Mouse (Mus musculus): ENCODE data around the gene Sema4g. TPM values are rescaled to one million over a fixed set of nuclear protein-coding genes. Genes with fewer than 3 reads are reported as not detected.

Gene Sema4g
- polyA plus RNA-seq, 1 experiment from 2014 or later: 5.9 TPM

GRCm38 (mm10) chr19:44983366-44983765, 5.5 kb upstream of the Sema4g start:
- Histone ChIP-seq H3K36me3 (ENCODE audit: control insufficient read depth, insufficient read depth, low read length) (peaks cover 9% of the 10 kb centered on the region; the same call in 1 of the 2 replicates), H3K9ac (ENCODE audit: low read length) (no peak overlapping the region), H3K4me3 (ENCODE audit: low read depth, low read length) (no peak overlapping the region), H3K9me3 (ENCODE audit: control insufficient read depth, low read length) (no peaks in the 10 kb centered on the region), H3K27me3 (ENCODE audit: control insufficient read depth, insufficient read depth, low read length) (no peaks in the 10 kb centered on the region), H3K27ac (replicated peaks; ENCODE audit: low read depth, low read length) (no peak overlapping the region), H3K4me1 (ENCODE audit: control insufficient read depth, insufficient read depth, low read length) (no peaks in the 10 kb centered on the region), H3K4me2 (ENCODE audit: low read depth, severe bottlenecking) (no peak overlapping the region)
- no peak for DNase-seq (ENCODE audit: low spot score)
- WGBS: 93% methylated on average over 6 of the region's 6 CpGs
- no peak for ATAC-seq (ENCODE audit: insufficient number of reproducible peaks, low FRiP score, low TSS enrichment, low read depth)

- ATAC-seq (ENCODE audit: insufficient number of reproducible peaks, low FRiP score, low TSS enrichment, low read depth) (no peak), DNase-seq (ENCODE audit: low spot score) (no peak)
- 98% methylated on average over 4 of the region's 4 CpGs for WGBS
- H3K4me2 ChIP-seq (ENCODE audit: low read depth, severe bottlenecking): no peak overlapping the region
- H3K27me3 ChIP-seq (ENCODE audit: control insufficient read depth, insufficient read depth, low read length): no peaks in the 10 kb centered on the region
- H3K27ac ChIP-seq (replicated peaks; ENCODE audit: low read depth, low read length): no peak overlapping the region
- H3K36me3 ChIP-seq (ENCODE audit: control insufficient read depth, insufficient read depth, low read length): peaks cover 9% of the 10 kb centered on the region; the same call in 1 of the 2 replicates
- no peak overlapping the region for H3K4me3 ChIP-seq (ENCODE audit: low read depth, low read length)
- no peak overlapping the region for H3K9ac ChIP-seq (ENCODE audit: low read length)
- no peaks in the 10 kb centered on the region for H3K9me3 ChIP-seq (ENCODE audit: control insufficient read depth, low read length)
- H3K4me1 ChIP-seq (ENCODE audit: control insufficient read depth, insufficient read depth, low read length): peaks cover 2% of the 10 kb centered on the region
Observed at GRCm38 (mm10) chr19:44984420-44984819, 4.5 kb upstream of the Sema4g start.

GRCm38 (mm10) chr19:44985159-44985988, 3.5 kb upstream of the Sema4g start:
- 66% methylated on average over 5 of the region's 5 CpGs for WGBS
- no peak for DNase-seq (ENCODE audit: low spot score)
- Histone ChIP-seq H3K4me2 (ENCODE audit: low read depth, severe bottlenecking) (no peak overlapping the region), H3K27ac (replicated peaks; ENCODE audit: low read depth, low read length) (no peak overlapping the region), H3K4me1 (ENCODE audit: control insufficient read depth, insufficient read depth, low read length) (peaks cover 12% of the 10 kb centered on the region), H3K36me3 (ENCODE audit: control insufficient read depth, insufficient read depth, low read length) (peaks cover 7% of the 10 kb centered on the region; the same call in 1 of the 2 replicates), H3K27me3 (ENCODE audit: control insufficient read depth, insufficient read depth, low read length) (no peaks in the 10 kb centered on the region), H3K9ac (ENCODE audit: low read length) (no peak overlapping the region), H3K4me3 (ENCODE audit: low read depth, low read length) (no peak overlapping the region), H3K9me3 (ENCODE audit: control insufficient read depth, low read length) (no peaks in the 10 kb centered on the region)
- no peak for ATAC-seq (ENCODE audit: insufficient number of reproducible peaks, low FRiP score, low TSS enrichment, low read depth)

- no peak for ATAC-seq (ENCODE audit: insufficient number of reproducible peaks, low FRiP score, low TSS enrichment, low read depth)
- H3K4me3 ChIP-seq (ENCODE audit: low read depth, low read length): no peak overlapping the region
- peaks cover 13% of the 10 kb centered on the region for H3K4me1 ChIP-seq (ENCODE audit: control insufficient read depth, insufficient read depth, low read length)
- H3K4me2 ChIP-seq (ENCODE audit: low read depth, severe bottlenecking): no peak overlapping the region
- no peaks in the 10 kb centered on the region for H3K9me3 ChIP-seq (ENCODE audit: control insufficient read depth, low read length)
- H3K9ac ChIP-seq (ENCODE audit: low read length): no peak overlapping the region
- H3K27me3 ChIP-seq (ENCODE audit: control insufficient read depth, insufficient read depth, low read length): no peaks in the 10 kb centered on the region
- 64% methylated on average over 6 of the region's 6 CpGs for WGBS
- no peak for DNase-seq (ENCODE audit: low spot score)
- H3K27ac ChIP-seq (replicated peaks; ENCODE audit: low read depth, low read length): no peak overlapping the region
- no peaks in the 10 kb centered on the region for H3K36me3 ChIP-seq (ENCODE audit: control insufficient read depth, insufficient read depth, low read length)
Observed at GRCm38 (mm10) chr19:44987004-44987403, 1.9 kb upstream of the Sema4g start.

GRCm38 (mm10) chr19:44987851-44988250, 1.1 kb upstream of the Sema4g start:
- 75% methylated on average over 6 of the region's 6 CpGs for WGBS
- peaks cover 15% of the 10 kb centered on the region for H3K4me1 ChIP-seq (ENCODE audit: control insufficient read depth, insufficient read depth, low read length)

GRCm38 (mm10) chr19:44988321-44988720, 580 bp upstream of the Sema4g start:
- DNase-seq (ENCODE audit: low spot score) (no peak), ATAC-seq (ENCODE audit: insufficient number of reproducible peaks, low FRiP score, low TSS enrichment, low read depth) (no peak)
- Histone ChIP-seq H3K4me3 (ENCODE audit: low read depth, low read length) (peak overlapping the region; percentile 75; the same call in 1 of the 2 replicates), H3K4me2 (ENCODE audit: low read depth, severe bottlenecking) (peak overlapping the region; percentile 96), H3K36me3 (ENCODE audit: control insufficient read depth, insufficient read depth, low read length) (no peaks in the 10 kb centered on the region), H3K9ac (ENCODE audit: low read length) (no peak overlapping the region), H3K27me3 (ENCODE audit: control insufficient read depth, insufficient read depth, low read length) (no peaks in the 10 kb centered on the region), H3K27ac (replicated peaks; ENCODE audit: low read depth, low read length) (no peak overlapping the region), H3K9me3 (ENCODE audit: control insufficient read depth, low read length) (no peaks in the 10 kb centered on the region), H3K4me1 (ENCODE audit: control insufficient read depth, insufficient read depth, low read length) (peaks cover 15% of the 10 kb centered on the region)
- 26% methylated on average over 9 of the region's 9 CpGs for WGBS

More at GRCm38 (mm10) chr19:44987851-44988250, 1.1 kb upstream of the Sema4g start:
- DNase-seq (ENCODE audit: low spot score) (no peak), ATAC-seq (ENCODE audit: insufficient number of reproducible peaks, low FRiP score, low TSS enrichment, low read depth) (no peak)
- Histone ChIP-seq H3K4me2 (ENCODE audit: low read depth, severe bottlenecking) (no peak overlapping the region), H3K4me3 (ENCODE audit: low read depth, low read length) (no peak overlapping the region), H3K9me3 (ENCODE audit: control insufficient read depth, low read length) (no peaks in the 10 kb centered on the region), H3K27ac (replicated peaks; ENCODE audit: low read depth, low read length) (no peak overlapping the region), H3K27me3 (ENCODE audit: control insufficient read depth, insufficient read depth, low read length) (no peaks in the 10 kb centered on the region), H3K36me3 (ENCODE audit: control insufficient read depth, insufficient read depth, low read length) (no peaks in the 10 kb centered on the region), H3K9ac (ENCODE audit: low read length) (no peak overlapping the region)

GRCm38 (mm10) chr19:44989567-44990495, 930 bp downstream of the Sema4g start:
- 8% methylated on average over 21 of the region's 22 CpGs for WGBS
- peak overlapping the region; percentile 96 for H3K4me2 ChIP-seq (ENCODE audit: low read depth, severe bottlenecking)
- no peaks in the 10 kb centered on the region for H3K36me3 ChIP-seq (ENCODE audit: control insufficient read depth, insufficient read depth, low read length)
- no peak overlapping the region; the same call in 1 of the 2 replicates for H3K27ac ChIP-seq (replicated peaks; ENCODE audit: low read depth, low read length)
- DNase-seq (ENCODE audit: low spot score) (no peak), ATAC-seq (ENCODE audit: insufficient number of reproducible peaks, low FRiP score, low TSS enrichment, low read depth) (0 out of 2 replicates have a peak, but pooled peaks have one; percentile 10)
- no peaks in the 10 kb centered on the region for H3K9me3 ChIP-seq (ENCODE audit: control insufficient read depth, low read length)
- H3K27me3 ChIP-seq (ENCODE audit: control insufficient read depth, insufficient read depth, low read length): no peaks in the 10 kb centered on the region
- peak overlapping the region; percentile 75 for H3K9ac ChIP-seq (ENCODE audit: low read length)
- H3K4me1 ChIP-seq (ENCODE audit: control insufficient read depth, insufficient read depth, low read length): peaks cover 15% of the 10 kb centered on the region
- peak overlapping the region; percentile 75 for H3K4me3 ChIP-seq (ENCODE audit: low read depth, low read length)

- WGBS: 86% methylated on average over 8 of the region's 8 CpGs
- no peak overlapping the region for H3K27ac ChIP-seq (replicated peaks; ENCODE audit: low read depth, low read length)
- ATAC-seq (ENCODE audit: insufficient number of reproducible peaks, low FRiP score, low TSS enrichment, low read depth) (no peak), DNase-seq (ENCODE audit: low spot score) (no peak)
- no peaks in the 10 kb centered on the region for H3K27me3 ChIP-seq (ENCODE audit: control insufficient read depth, insufficient read depth, low read length)
- H3K4me1 ChIP-seq (ENCODE audit: control insufficient read depth, insufficient read depth, low read length): peaks cover 15% of the 10 kb centered on the region
- H3K4me2 ChIP-seq (ENCODE audit: low read depth, severe bottlenecking): no peak overlapping the region
- no peak overlapping the region for H3K9ac ChIP-seq (ENCODE audit: low read length)
- H3K9me3 ChIP-seq (ENCODE audit: control insufficient read depth, low read length): no peaks in the 10 kb centered on the region
- H3K36me3 ChIP-seq (ENCODE audit: control insufficient read depth, insufficient read depth, low read length): no peaks in the 10 kb centered on the region
- no peak overlapping the region for H3K4me3 ChIP-seq (ENCODE audit: low read depth, low read length)
Observed at GRCm38 (mm10) chr19:44991031-44991430, 2.1 kb downstream of the Sema4g start.

Data from limb, embryonic 11.5 days (tissue).